Mouse (Mus musculus): ENCODE measurements around the gene Crhr2.

GRCm38 (mm10) chr6:55060241-55060825 is 72.5 kb downstream of the Crhr2 start:
- TF ChIP-seq EP300 (IDR thresholded peaks at IDR 0.05; ENCODE audit: low read depth): no peak
- no peak for TF ChIP-seq CTCF (IDR thresholded peaks at IDR 0.05; ENCODE audit: low read depth)

Data from heart, postnatal 0 days (tissue).